Mouse (Mus musculus): Measurements from ENCODE around the gene Ttbk1.

The Ttbk1 gene

GRCm38 (mm10) chr17:46394631-46395030, 92.8 kb downstream of the Ttbk1 start:
- DNase-seq (ENCODE audit: low read depth, low spot score) = no peak
- Histone ChIP-seq H3K36me3 (ENCODE audit: control insufficient read depth, insufficient read depth, low read length, poor library complexity, severe bottlenecking) (peaks cover 23% of the 10 kb centered on the region), H3K27me3 (ENCODE audit: control insufficient read depth, insufficient read depth, low read length, poor library complexity, severe bottlenecking) (no peaks in the 10 kb centered on the region)

DNA sequence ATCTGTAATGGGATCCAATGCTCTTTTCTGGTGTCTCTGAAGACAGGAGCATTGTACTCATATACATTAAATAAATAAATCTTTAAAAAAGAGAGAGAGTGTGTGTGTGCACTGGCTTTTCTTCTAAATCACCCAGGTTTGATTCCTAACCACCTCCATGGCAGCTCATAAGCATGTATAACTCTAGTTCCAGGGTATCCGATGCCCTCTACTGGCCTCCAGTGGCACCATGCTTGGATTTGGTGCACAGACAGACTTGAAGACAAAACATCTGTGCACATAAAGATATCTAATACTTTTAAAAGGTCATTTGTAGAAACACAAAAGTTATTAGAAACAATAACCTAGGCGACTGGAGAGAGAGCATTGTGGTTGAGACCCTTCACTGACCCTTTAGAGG, 94.5 kb downstream of the Ttbk1 start:
- Histone ChIP-seq H3K36me3 (ENCODE audit: control insufficient read depth, insufficient read depth, low read length, poor library complexity, severe bottlenecking) (peaks cover 21% of the 10 kb centered on the region), H3K27me3 (ENCODE audit: control insufficient read depth, insufficient read depth, low read length, poor library complexity, severe bottlenecking) (no peaks in the 10 kb centered on the region)
- DNase-seq (ENCODE audit: low read depth, low spot score) = peak; percentile 84
